Mouse (Mus musculus) left cerebral cortex, adult 2 months (tissue): Measurements from ENCODE around the gene Slc27a1. TPM values are rescaled to one million over a fixed set of nuclear protein-coding genes. Genes with fewer than 3 reads are reported as not detected.
A peak's percentile ranks its signal among the peaks of the same experiment; 100 is the strongest.

Experiments used
- DNase-seq, 2 experiments: peaks; one replicate each; pipeline ENCODE4 v3.0.0; 2021 to 2022; ENCODE audit warnings: low spot score in 2 of 2, mixed read lengths in 1 of 2; ENCODE audit errors: extremely low spot score in 1 of 2
- H3K27ac ChIP-seq: fragments of 200-600 bp; 2 replicates; pipeline ENCODE4 v1.8.1; 2022
- H3K4me3 ChIP-seq: fragments of 200-600 bp; 2 replicates; pipeline ENCODE4 v1.8.1; 2022
- CTCF ChIP-seq: fragments of 200-600 bp; IDR thresholded peaks from 2 replicates; pipeline ENCODE4 v1.8.1; 2022; ENCODE audit warnings: antibody characterized with exemption, mild to moderate bottlenecking, moderate library complexity
- intact Hi-C: fragments of 180-260 bp; cut with DNase I; formaldehyde crosslinking; loops from one replicate; pipeline ENCODE4 v1.15.1; 2025
- total RNA-seq, 2 experiments: library from RNA; stranded (reverse); gene quantifications; 2 replicates each; pipeline ENCODE4 v1.2.3; 2021

The Slc27a1 gene
- total RNA-seq, 2 experiments from 2014 or later = 108 to 109 TPM

- TF ChIP-seq CTCF = no peak; the same call in 1 of the 2 replicates
- peak overlapping the region; percentile 58; the same call in 1 of the 2 replicates for H3K27ac ChIP-seq
- intact Hi-C loops = no loop called here
- peak overlapping the region; percentile 17; the same call in 1 of the 2 replicates for H3K4me3 ChIP-seq
- DNase-seq = no peak
These were observed 3.4 kb downstream of the Slc27a1 start for GRCm38 (mm10) chr8:71572077-71572476.

DNA sequence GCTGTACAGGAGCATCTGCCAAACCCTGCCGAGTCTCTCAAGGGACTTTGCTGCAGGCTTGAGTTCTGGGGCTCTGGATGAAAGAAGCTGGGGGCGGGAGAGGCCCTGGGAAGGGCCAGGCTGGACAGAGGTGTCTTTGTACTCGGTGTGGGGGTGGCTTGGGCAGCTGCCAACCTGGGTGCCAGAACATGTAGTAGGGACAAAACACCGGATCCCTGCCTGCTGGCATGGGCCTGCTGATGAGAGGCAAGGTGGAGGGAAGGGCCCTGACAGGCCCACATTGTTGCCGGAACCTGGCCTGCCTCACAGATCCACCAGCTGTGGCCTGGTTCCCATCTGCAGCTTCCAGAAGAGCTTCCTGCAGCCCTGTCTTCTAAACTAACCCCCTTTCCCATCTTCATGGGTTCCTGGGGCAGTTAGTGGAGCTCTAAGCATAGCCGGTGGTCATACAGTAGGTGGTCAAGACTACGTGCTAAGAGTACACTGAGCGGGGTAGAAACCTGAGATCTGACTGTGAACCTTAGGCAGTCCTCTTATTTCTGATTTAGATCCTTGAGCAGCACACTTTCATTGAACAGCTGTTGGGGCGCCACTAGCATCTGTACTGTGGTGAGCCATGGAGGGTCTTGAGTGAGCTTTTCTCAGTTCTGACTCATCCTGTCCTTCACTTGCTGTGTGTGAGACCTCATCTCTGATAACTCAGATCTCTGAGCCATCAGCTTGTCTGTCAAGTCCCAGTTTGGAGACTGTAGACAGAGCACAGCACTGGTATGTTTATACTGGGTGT lies 4.4 kb downstream of the Slc27a1 start:
- H3K4me3 ChIP-seq = peak overlapping the region; percentile 19; the same call in 1 of the 2 replicates
- TF ChIP-seq CTCF = no peak
- peak; percentile 76 to 86 for DNase-seq
- H3K27ac ChIP-seq = peak overlapping the region; percentile 70
- intact Hi-C loops = no loop called here

DNA sequence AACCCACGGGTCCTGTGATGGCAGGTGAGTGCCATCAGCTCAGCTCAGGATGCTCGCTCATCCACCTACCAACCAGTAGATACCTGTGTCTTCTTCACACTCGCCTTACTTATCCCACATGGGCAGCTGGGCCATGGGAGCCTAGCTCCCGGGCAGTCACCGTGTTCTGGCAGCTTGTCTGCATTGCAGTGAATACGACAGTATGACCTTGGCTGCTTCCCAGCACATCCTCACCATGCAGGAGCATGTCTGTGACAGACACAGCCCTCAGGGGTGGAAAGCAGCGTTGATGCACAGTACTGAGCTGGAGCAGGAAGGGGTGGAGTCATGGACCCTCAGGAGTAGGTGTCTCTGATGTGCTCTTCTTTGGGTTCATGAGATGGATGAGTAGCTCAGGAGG lies 5.7 kb downstream of the Slc27a1 start:
- Histone ChIP-seq H3K4me3 (no peak overlapping the region), H3K27ac (peak overlapping the region; percentile 21; the same call in 1 of the 2 replicates)
- intact Hi-C loops = no loop called here
- no peak for TF ChIP-seq CTCF
- no peak for DNase-seq

GRCm38 (mm10) chr8:71575020-71575419 lies 6.3 kb downstream of the Slc27a1 start:
- no peak for DNase-seq
- intact Hi-C loops = no loop called here
- Histone ChIP-seq H3K27ac (no peak overlapping the region), H3K4me3 (no peak overlapping the region)
- no peak for TF ChIP-seq CTCF

GRCm38 (mm10) chr8:71577856-71578387 lies 9.2 kb downstream of the Slc27a1 start:
- Histone ChIP-seq H3K27ac (no peak overlapping the region), H3K4me3 (no peak overlapping the region)
- DNase-seq = no peak
- no peak for TF ChIP-seq CTCF
- intact Hi-C loops = no loop called here

GRCm38 (mm10) chr8:71579009-71579408 lies 10.3 kb downstream of the Slc27a1 start:
- Histone ChIP-seq H3K4me3 (no peak overlapping the region), H3K27ac (no peak overlapping the region)
- intact Hi-C loops = no loop called here
- no peak for DNase-seq
- TF ChIP-seq CTCF = no peak

DNA sequence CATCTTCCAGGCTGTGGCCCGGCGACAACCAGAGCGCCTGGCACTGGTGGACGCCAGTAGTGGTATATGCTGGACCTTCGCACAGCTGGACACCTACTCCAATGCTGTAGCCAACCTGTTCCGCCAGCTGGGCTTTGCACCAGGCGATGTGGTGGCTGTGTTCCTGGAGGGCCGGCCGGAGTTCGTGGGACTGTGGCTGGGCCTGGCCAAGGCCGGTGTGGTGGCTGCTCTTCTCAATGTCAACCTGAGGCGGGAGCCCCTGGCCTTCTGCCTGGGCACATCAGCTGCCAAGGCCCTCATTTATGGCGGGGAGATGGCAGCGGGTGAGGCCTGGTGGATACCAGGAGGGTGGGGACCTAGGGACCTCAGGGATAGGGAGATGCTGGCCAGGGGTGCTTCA lies 10.8 kb downstream of the Slc27a1 start:
- no peak for DNase-seq
- TF ChIP-seq CTCF = no peak
- no peak overlapping the region for H3K27ac ChIP-seq
- intact Hi-C loops = no loop called here
- no peak overlapping the region for H3K4me3 ChIP-seq

- no peak for DNase-seq
- H3K27ac ChIP-seq = no peak overlapping the region
- intact Hi-C loops = no loop called here
These were observed 11.5 kb downstream of the Slc27a1 start for GRCm38 (mm10) chr8:71580201-71580600.

GRCm38 (mm10) chr8:71586891-71587290 lies 18.2 kb downstream of the Slc27a1 start:
- DNase-seq = no peak
- intact Hi-C loops = no loop called here
- Histone ChIP-seq H3K4me3 (no peak overlapping the region), H3K27ac (no peak overlapping the region)
- peak; percentile 68 for TF ChIP-seq CTCF

More at GRCm38 (mm10) chr8:71580201-71580600, 11.5 kb downstream of the Slc27a1 start:
- no peak overlapping the region for H3K4me3 ChIP-seq
- no peak for TF ChIP-seq CTCF

- Histone ChIP-seq H3K27ac (no peak overlapping the region), H3K4me3 (no peak overlapping the region)
- no peak for DNase-seq
- intact Hi-C loops = no loop called here
- no peak for TF ChIP-seq CTCF
These were observed 20.1 kb downstream of the Slc27a1 start for GRCm38 (mm10) chr8:71588762-71589161.

DNA sequence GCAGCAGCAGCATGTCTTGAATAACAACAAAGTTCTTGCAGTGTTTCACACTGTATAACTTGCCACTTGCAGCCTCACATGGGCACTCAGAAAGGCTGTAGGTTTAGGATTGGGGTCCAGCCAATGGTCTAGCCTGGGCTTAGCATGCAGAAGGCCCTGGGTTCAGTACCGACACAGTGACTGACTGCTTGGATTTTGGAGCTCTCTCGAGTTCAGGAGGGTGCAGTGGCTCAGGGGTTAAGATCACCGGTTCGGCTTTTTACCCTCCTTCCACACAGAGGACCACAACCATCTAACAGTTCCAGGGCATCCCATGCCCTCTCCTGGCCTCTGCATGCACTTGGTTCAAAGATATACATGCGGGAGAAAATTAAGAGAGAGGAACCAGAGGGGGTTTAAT lies 22.3 kb downstream of the Slc27a1 start:
- no peak for DNase-seq
- no peak for TF ChIP-seq CTCF
- Histone ChIP-seq H3K4me3 (peak overlapping the region; percentile 82), H3K27ac (peak overlapping the region; percentile 99)
- intact Hi-C loops = loop anchor here (2.0 kb wide), 1 partner anchor 20 kb away; no protein-coding TSS in a partner anchor

- H3K27ac ChIP-seq = peak within 1 kb of the TSS; percentile 99
- peak; percentile 97 for DNase-seq
- TF ChIP-seq CTCF = no peak; the same call in 1 of the 2 replicates
- H3K4me3 ChIP-seq = peak within 1 kb of the TSS; percentile 82
- intact Hi-C loops = loop anchor here (1.0 to 2.0 kb wide), 2 partner anchors 20 to 21 kb away; no protein-coding TSS in a partner anchor
These were observed 23.0 kb downstream of the Slc27a1 start, which contains the start of gene Pgls for GRCm38 (mm10) chr8:71591471-71592373. Pgls (plus strand) TSS chr8:71592176.
